Mouse (Mus musculus) spleen, postnatal 10 days (tissue): Measurements from ENCODE around the gene Ubn1.

ENCODE experiments used
- DNase-seq, 2 experiments: peaks; one replicate each; pipeline ENCODE4 v3.0.0; 2021 to 2022; ENCODE audit warnings: low spot score in 2 of 2

The Ubn1 gene

GRCm38 (mm10) chr16:5071974-5072373, 22.1 kb downstream of the Ubn1 start:
- DNase-seq, result no peak

DNA sequence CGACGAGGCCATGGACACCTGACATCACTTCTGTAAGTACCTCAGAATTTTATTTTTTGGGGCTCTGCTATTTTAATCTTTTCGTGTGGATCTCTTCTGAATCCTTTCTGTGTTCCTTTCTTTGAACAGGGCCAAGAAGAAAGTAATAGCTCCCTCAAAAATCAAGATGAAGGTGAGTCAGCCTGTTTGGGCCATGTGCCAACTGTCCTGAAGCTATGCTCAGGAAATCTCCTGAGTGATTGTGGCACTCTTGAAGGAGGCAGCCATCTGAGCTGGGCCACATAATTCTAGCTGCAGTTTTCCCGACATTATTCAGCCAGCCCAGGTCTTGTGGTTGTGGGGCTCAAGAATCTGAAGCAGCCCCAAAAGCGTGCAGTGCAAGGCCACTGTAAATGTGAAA, 24.5 kb downstream of the Ubn1 start:
- DNase-seq, result no peak

- DNase-seq, result no peak
These were observed 35.3 kb downstream of the Ubn1 start for GRCm38 (mm10) chr16:5085196-5085595.

DNA sequence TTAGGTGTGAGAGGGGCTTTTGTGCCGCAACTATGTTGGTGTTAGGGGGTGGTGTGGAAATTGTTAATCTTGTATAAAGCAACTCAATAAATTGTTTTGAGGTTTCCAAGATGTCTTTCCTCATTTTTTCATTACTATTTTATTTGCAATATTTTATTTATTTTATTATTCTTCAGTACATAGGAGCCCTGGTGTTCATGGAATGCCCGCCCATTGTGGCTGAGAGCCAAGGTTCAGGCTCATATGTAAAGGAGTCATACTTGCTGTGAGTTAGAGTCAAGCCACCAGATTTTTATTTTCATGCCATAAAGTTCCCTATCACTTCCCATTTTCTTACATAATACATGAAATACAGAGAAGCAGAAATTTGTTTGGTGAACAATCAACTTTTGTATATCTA, 36.3 kb downstream of the Ubn1 start:
- DNase-seq, result no peak

GRCm38 (mm10) chr16:5089021-5089420, 39.2 kb downstream of the Ubn1 start:
- DNase-seq, result no peak

GRCm38 (mm10) chr16:5093285-5093684, 43.4 kb downstream of the Ubn1 start:
- DNase-seq, result peak in 1 of 2 experiments; percentile 24

GRCm38 (mm10) chr16:5096504-5096903, 46.6 kb downstream of the Ubn1 start:
- DNase-seq, result no peak

- no peak for DNase-seq
These were observed 51.1 kb downstream of the Ubn1 start for GRCm38 (mm10) chr16:5101000-5101399.

DNA sequence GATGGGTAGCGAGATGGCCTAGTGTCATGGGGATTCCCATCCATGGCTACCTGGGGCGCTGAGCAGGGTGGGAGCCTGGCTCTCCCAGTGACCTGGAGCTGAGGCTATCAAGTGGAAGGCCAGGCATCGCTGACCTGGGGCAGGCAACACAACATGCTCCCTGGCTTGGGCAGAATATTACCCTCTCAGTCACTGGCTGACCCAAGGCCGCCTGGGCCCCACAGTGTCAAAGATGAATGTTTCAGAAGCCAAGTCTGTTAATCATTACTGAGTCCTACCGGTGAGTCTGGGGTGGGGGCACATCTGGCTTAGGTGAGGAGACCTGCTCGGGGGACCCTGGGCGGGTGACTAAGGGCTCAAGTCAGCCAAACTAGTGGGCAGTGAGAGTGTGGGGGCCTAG, 60.0 kb downstream of the Ubn1 start:
- no peak for DNase-seq

- no peak for DNase-seq
These were observed 61.2 kb downstream of the Ubn1 start for GRCm38 (mm10) chr16:5111021-5111420.

- DNase-seq, result no peak
These were observed 63.2 kb downstream of the Ubn1 start for GRCm38 (mm10) chr16:5113002-5113550.

DNA sequence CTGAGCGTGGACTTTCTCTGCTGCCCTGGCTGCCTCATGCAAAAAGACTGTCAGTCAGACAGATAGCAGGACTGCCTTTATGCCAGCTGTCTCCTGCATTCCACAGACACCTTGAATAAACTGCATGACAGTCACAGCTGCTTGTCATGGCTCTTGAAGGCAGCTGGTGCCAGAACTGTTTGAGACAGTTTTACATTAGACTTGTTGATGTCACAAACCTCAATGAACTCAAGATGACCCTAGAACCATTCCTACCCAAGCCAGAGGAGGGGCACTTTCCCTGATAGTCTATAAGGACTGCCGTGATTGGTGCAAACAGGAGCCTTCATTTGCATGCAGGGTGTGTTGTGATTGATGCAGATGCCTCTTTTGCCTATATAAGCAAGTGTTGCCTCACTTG, 63.7 kb downstream of the Ubn1 start:
- DNase-seq, result no peak

DNA sequence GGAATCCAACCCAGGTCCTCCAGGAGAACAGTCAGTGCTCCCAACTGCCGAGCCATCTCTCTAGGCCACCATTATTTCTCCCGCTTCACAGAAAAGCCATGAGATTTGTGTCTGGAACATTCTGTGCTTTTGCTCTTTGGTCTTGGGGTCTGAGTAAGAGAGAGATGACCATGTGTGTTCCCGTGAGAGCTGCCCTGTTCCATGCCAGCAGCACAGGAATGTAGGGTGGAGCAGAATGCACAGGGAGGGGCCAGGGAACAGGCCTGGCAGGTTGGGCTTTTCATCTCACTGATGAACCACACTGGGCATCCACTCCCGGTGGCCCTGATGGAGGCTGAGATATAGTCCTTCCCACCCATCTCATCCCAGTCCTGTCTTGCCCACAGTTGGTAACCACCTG, 69.5 kb downstream of the Ubn1 start:
- DNase-seq, result no peak

DNA sequence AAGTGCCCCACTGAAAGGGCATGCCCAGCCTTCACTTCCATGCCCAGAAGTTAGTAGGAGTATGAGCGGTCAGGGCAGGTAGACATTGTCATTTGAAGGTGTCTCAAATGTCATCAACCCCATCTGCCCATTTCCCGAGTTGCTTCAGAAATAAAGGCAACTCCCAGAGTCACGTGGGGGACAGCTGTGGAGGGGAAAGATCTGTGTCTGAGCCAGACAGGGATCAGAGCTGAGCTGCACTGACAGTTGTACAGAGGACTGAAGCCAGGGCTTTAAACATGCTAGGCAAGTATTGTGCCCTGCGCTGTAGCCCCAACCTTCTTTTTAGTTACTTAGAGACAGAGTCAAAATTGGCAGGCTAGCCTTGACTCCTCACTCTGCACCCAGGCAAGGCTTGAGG, 70.0 kb downstream of the Ubn1 start:
- DNase-seq, result no peak

GRCm38 (mm10) chr16:5123476-5123875, 73.6 kb downstream of the Ubn1 start:
- no peak for DNase-seq

DNA sequence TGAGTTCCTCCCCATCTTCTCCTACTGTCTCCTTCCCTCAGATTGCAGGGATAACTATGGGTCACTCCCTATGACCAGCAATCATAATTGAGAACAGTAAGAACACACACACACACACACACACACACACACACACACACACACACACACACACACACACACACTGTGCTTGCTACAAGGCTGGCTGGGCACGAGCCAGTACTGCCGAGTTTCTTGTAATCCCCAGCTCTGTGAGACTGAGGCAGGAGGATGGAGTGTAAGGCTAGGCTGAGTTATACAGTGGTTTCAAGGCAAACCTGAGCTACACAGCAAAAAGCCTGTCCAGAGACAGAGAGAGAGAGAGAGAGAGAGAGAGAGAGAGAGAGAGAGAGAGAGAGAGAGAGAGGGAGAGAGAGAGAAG, 80.3 kb downstream of the Ubn1 start:
- no peak for DNase-seq

- DNase-seq, result no peak
These were observed 80.9 kb downstream of the Ubn1 start for GRCm38 (mm10) chr16:5130766-5131165.

DNA sequence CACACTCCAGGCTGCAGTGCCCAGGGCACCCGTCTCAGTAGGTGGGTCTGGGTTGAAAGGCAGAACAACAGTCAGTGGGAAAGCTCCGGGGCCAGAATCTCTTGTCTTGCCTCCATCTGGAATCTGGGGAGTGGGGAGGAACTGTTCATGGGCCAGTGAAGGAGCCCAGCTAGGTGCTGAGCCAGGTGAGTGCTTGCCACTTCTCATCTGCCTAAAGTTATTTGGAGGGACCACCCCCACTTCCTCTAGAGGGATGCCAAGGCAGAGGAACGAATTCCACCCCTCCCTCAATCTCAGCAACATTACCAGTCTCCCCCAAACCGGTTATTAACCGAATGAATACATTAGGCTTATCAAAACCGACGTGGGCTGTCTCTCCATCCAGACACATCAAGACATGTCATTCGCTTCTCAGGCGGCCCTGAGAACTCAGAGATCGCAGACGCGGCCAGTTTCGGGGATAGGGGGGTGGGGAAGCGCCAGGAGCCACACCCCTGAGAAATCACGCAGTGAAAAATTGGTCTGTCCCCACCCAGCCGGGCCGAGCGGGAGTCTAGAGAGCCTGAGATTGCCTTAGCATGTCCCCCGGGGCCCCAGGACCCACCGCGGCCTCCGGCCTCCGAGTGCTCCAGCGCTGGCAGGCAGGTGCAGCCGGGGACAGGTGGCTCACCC, 81.5 kb downstream of the Ubn1 start:
- DNase-seq, result no peak

GRCm38 (mm10) chr16:5132401-5132801, 82.5 kb downstream of the Ubn1 start, which contains the start of gene Ppl:
TSS of gene Ppl (minus strand) at chr16:5132421.
- peak; percentile 15 to 37 for DNase-seq

- DNase-seq, result no peak
These were observed 84.9 kb downstream of the Ubn1 start for GRCm38 (mm10) chr16:5134623-5135330.

DNA sequence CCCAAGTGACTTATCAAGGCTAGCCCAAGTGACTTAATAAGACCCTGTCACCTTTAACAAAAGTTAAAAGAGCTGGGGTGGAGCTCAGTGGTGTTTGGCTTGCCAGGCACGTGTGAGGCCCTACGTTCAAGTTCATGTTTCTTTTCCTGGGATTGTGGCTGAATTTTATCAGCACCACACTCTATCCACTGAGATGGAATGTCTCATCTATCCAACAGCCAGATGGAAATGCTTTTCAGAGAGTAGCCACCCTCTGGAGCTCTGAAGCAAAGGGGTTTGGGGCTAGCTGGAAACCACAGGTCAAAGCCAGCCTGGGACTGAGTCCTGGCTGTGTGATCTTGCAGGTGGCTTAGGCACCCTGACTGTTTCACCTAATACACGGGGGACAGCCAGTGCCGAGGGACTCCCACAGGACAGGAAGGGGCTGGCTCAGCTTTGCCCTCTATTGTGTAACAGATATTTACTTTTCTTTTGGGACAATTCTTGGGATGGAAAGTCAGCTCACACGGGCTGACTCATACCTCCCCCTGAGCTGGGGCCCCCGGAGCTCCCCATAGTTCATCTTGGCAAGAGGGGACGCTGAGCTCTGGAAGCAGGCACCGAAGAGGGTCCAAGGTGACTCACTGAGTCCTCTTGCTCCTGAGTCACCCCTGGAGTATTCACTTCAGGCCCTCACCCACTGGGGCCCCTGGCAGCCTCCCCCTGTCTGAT, 85.8 kb downstream of the Ubn1 start:
- DNase-seq, result no peak
